Mouse (Mus musculus): ENCODE measurements around the gene Aldh6a1. TPM values are rescaled to one million over a fixed set of nuclear protein-coding genes. Genes with fewer than 3 reads are reported as not detected.

The Aldh6a1 gene
- total RNA-seq (2021), result 10 to 100 TPM; 45.7 to 45.8 TPM

- DNase-seq, result peak; percentile 93 to 95
Measured at GRCm38 (mm10) chr12:84450718-84451646, at the start of gene Aldh6a1, which contains the start of gene Lin52. Gene Aldh6a1, minus strand, starts transcription at chr12:84451004. Gene Lin52, plus strand, starts transcription at chr12:84451422.

GRCm38 (mm10) chr12:84496795-84497194 is 46.0 kb upstream of the Aldh6a1 start:
- no peak for DNase-seq

DNA sequence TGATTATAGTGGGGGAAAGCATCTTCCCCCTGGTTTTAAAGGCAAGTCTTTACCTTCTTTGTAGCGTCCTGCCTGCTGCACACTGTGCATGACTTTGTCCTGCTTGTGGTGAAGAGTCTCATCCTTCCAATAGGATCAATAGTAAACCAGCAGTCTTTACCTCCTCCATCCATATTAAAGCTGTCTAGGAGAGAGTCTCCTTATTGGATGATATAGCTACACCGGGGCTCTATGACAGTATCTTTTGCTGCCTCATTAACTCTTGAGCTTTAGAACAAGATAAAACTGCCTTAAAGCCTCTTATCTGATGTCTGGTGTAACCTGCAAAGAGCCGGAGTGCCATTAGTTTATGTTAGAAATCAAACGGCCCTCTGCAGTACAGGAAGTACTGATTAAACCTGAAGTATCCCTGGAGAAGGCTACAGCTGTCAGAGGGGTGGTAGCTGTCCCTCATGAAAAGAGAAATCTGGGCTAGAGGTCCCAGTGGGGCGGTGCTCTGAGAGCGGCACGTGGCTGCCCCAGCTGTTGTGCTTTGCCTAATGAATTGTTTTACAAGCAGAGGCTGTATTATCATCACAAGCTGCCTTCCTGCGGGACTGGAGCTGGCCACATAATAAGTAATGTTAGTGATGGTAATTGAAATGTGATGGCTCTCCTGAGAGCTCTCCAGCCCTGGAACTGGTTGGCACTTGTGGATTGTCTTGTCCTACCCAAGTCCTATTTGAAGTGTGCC is 36.7 kb upstream of the Aldh6a1 start:
- DNase-seq, result no peak

DNA sequence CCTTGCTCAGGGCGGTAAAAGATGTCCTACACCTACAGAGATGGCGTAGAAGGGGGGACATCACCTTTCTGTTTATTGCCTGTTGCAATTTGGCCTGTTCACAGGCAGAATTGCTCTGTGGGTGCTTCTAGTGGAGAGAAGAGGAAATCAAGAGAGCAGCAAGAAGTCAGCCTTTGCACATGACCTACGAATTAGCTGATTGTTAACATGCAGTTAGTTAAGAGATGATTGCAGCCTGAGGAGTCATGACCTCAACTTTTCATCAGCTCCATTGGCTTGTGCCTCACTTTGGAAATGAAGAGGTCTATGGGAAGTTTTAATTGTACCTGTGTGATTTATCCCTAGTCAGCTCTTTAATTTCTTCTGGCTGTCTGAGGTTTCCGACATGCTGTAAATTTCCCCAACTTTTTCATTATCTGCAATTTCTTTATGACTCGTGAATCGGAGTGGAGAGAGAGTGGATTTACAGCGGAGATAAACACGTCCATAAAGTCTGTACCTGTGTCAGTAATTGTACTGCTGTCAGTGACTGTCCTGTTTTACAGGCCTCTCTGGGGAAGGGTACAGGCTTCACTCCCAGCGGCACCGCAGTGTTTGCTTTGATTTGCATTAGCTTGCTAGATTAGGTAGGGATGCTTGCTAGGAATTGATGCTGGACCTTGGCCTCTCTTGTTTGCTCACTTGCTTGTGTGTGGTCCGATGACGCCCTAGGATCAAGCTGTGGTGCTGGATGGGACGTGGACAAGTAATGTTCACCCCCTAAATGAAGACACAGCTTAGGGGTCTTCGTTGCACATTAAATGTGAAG is 32.2 kb upstream of the Aldh6a1 start:
- no peak for DNase-seq

GRCm38 (mm10) chr12:84481251-84481650 is 30.4 kb upstream of the Aldh6a1 start:
- DNase-seq, result no peak

DNA sequence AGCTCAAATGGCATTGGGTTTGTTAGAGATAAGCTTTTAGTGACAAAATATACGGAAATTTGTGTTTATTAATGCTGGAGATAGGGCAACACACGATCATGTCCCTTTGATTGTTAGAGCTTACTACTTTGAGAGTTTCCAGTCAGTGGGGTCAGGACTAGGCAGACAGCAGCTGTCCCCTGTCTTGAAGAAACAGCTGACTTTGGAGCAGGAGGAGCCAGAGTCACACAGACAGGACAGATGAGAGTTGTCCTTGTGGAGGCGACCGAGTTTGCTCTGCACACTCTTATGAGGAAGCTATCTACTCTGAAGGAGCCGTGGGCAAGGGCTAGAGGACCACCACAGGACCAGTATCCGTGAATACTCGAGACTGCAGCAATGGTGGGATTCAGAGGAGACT is 28.1 kb upstream of the Aldh6a1 start:
- DNase-seq, result no peak

GRCm38 (mm10) chr12:84468701-84469100 is 17.9 kb upstream of the Aldh6a1 start:
- DNase-seq, result no peak

DNA sequence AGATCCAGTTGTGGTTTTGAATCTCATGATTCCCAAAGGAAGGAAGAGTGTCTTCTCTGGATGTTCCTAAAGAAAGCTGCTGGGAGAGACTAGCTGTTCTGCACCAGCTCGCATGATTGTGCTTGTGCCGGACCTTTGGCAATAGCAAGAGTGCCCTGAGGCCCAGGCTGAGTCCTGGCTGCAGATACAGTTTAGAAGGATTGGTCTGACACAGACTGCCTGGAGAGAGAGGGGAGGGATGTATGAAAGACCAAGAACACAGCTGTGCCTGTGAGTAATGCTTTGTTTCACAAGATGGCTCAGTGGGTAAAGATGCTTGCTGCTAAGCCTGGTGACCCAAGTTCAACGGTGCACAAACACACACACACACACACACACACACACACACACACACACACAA is 12.1 kb upstream of the Aldh6a1 start:
- no peak for DNase-seq

- DNase-seq, result no peak
Measured at GRCm38 (mm10) chr12:84461416-84461815, 10.6 kb upstream of the Aldh6a1 start.

DNA sequence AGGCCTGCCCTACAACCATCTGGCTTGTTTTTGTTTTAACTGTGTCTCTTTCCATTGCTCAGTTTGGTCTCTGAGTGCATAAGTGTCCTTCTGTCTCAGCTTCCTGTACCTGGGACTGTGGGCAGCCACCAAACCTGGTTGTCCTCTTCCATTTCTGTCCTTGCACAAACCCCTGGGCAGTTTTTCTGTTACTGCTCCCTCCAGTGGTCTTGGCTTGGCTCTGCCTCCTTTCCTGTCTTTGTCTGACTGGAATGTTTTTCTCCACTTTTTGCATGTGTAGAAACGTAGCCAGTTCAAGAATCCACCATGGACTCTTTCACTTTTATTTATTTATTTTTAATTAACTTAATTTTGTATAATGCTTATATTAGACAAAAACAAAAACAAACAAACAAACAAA is 9.0 kb upstream of the Aldh6a1 start:
- DNase-seq, result no peak

- no peak for DNase-seq
Measured at GRCm38 (mm10) chr12:84456911-84457310, 6.1 kb upstream of the Aldh6a1 start.

DNA sequence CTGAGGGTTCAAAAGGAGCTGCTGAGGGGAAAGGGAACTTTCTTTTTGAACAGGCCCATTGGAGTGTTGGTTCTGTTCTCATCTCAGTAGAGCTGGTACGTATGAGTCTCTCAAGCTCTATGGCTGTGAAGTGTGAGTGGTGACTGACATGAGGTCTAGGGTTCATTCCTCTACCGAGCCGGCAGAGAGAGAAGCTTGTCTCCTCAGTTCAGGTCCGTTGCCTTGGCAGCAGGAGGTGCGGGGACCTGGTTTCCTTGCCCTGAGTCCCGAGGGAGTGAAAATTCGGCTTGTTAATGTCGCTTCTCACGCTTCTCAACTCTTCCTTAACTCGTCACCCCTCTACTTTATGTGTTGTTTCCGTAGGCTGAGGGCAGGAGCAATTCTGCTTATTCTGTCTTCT is 997 bp upstream of the Aldh6a1 start:
- no peak for DNase-seq

DNA sequence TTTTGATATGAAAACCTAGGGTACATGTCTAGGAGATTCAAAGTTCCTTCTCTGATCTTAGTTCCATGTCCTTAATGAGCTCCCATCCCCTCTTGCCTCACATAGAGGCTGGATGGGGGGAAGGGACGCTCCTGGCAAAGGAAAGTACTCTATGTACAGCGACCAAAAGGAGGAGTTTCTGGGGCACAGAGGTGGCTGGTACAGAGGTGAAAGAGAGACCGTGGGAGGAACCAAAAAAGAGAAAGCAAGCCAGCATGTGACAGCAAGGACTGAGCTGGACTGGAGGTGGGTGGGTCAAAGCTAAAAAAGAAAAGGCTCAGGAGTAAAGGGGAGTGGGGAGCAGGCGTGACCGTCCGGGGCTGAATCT is 470 bp downstream of the Aldh6a1 start:
- DNase-seq, result no peak

DNA sequence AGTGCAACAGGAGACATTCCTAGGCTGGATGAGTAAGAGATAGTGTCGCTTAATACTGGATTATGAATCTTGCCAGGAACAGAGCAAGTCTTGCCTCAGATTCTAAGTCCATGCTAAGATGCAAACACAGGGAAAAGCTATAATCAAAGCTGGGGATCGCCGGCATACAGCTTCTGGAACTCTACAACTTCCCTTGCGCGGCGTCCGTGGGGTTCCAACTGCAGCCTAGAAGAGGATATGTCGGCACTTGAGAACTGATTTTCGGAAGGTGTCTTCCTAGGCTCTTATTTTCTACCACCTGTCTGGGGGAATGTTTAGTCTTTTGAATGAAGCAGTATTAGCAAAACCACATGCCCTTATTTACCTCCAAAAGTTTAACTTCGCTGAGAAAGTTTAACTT is 917 bp downstream of the Aldh6a1 start:
- no peak for DNase-seq

DNA sequence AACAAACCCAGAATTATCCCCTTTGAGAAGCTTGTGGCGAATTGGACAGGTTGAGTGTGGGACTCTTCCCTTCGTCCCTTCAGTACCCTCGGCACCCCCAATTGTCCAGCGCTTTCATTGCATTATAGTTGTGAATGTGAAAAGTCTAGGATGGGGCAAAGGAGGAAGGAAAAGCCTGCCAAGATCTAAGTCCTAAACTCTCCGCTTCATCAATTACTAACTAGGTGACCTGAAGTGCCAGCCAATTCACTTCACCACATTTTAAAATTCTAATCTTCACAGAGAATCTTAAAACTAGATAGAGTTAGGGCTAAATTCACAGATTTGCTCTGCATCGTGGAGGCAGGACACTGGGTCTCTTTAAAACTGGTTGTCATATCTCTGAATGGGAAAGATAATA is 2.6 kb downstream of the Aldh6a1 start:
- no peak for DNase-seq

DNA sequence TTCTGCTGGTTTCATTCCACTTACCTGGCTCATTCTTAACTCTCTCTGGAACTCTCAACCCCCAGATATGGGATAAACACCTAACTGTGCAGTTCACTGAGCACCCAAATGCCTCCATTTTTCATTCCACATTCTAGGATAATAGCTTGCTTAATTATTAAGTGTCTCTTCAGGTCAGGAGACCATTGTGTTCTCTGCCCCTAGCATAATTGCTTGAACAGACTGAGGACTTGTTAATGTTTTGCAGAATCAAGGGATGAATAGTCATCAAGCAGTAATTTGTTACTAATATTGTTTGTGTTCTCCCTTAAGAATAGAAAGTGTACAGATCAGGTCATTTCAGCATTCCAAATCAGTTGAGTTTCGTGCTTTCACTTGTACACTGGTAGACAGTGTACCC is 3.4 kb downstream of the Aldh6a1 start:
- no peak for DNase-seq

GRCm38 (mm10) chr12:84442526-84442925 is 8.3 kb downstream of the Aldh6a1 start:
- DNase-seq, result no peak

- no peak for DNase-seq
Measured at GRCm38 (mm10) chr12:84438697-84439096, 12.1 kb downstream of the Aldh6a1 start.

DNA sequence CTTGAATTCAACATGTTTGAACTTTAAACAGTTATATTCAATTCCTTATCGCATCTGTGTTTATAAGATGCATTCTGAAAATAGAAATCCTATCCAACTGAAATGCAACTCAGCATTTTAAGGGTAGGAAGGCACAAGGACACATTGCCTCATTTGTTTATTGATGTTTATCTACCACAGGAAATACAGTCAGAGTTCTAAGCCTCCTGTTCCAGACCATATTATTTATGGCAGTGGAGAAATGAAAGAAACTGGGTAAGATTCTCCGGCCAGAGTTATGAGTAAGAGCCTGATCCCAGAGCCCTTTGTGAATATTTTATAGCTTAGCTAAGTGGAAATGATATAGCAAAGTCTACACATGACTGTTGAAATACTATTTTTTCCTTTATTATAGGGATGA is 21.0 kb downstream of the Aldh6a1 start:
- DNase-seq, result no peak

- DNase-seq, result no peak
Measured at GRCm38 (mm10) chr12:84423990-84424389, 26.8 kb downstream of the Aldh6a1 start.

DNA sequence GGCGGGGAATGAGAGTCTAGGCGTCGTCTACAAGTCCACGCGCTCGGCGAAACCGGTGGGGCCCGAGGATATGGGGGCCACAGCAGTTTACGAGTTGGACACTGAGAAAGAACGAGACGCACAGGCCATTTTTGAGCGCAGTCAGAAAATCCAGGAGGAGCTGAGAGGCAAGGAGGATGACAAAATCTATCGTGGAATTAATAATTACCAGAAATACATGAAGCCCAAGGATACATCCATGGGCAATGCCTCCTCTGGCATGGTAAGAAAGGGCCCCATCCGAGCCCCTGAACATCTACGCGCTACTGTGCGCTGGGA is 33.2 kb downstream of the Aldh6a1 start:
- no peak for DNase-seq

GRCm38 (mm10) chr12:84416834-84417604 is 33.8 kb downstream of the Aldh6a1 start, which contains the start of gene Rnf113a2:
Gene Rnf113a2, plus strand, starts transcription at chr12:84417196.
- DNase-seq, result peak; percentile 84

Measured in layer of hippocampus, postnatal 36 days (tissue).